Mouse (Mus musculus) adrenal gland, adult 8-10 months (tissue): ENCODE measurements around the gene Pgap1. TPM values are rescaled to one million over a fixed set of nuclear protein-coding genes. Genes with fewer than 3 reads are reported as not detected.

Experiments
- DNase-seq: peaks from one replicate; pipeline ENCODE4 v3.0.0; 2022
- total RNA-seq, 4 experiments: library from RNA; stranded (reverse); gene quantifications; 2 replicates each; pipeline ENCODE4 v1.2.4; 2022

The Pgap1 gene
- 10 to 100 TPM in 1 of 4 experiments, 1 to 10 TPM in 3; 5.1 to 10.8 (median 5.9) TPM for total RNA-seq

DNA sequence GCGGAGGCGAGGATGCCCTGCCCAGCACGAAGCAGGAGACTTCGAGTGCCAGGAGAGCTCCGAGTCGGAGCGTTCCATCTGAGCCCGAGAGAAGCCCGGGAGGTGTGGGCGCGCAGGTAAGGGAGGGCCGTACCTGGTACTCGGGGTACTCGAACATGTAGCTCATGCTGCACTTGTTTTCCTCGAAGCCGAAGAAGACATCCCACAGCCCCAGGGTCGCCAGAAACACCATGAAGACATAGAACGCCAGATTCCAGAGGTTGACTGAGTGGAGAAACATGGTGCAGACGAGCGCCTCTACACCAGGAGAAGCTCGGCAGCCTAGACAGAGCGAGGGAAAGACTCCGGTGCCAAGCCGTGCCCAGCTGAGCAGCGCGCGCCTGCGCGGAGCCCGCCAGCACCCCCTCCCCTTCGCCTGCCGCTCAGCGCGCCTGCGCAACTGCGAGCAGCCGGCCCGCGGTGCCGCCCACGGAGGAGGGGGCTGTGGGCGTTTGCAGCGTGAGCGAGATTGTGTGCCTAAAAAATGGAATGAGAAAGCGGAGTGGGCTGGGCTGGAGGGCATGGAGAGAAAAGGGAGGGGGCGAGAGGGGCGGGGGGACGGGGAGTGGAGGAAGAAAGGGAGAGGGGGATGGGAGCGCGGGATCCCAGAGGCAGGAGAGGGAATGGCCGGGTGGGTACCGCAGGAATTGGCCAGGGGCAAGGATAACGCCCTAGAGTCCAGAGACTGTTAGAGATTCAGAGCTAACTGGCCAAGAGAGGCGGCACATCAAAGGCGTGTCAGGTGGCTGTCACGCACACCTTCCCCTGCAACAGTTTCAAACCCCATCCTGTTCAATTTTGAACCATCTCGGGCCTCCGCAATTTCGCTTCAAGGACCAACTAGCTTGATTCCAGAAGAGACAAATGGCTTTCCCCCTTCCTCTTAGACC lies at the start of gene Pgap1:
TSS of gene Pgap1 (minus strand) at position 384 of the 929 bp plus-strand sequence.
- DNase-seq = peak; percentile 85

- DNase-seq = no peak
Measured at GRCm38 (mm10) chr1:54606936-54607335, 49.5 kb upstream of the Pgap1 start.

DNA sequence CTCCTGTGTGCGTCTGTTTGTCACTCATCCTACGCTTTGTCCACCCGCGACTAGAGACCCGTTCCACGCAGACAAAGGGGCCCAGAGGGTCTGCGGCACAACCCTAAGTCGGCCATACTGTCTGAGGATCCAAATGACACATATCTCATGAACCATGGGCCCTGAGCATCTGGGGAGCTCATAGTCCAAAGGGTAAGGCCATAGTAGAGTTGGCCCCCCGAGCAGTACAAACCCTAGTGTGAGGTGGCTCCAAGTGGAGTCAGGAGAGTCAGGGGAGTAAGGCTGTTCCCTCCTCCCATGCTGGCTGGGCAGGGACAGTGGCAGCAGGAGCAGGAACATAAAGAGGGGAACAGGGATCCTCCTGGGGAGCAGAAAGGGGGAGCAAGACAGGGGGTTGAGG lies 44.2 kb upstream of the Pgap1 start:
- no peak for DNase-seq

DNA sequence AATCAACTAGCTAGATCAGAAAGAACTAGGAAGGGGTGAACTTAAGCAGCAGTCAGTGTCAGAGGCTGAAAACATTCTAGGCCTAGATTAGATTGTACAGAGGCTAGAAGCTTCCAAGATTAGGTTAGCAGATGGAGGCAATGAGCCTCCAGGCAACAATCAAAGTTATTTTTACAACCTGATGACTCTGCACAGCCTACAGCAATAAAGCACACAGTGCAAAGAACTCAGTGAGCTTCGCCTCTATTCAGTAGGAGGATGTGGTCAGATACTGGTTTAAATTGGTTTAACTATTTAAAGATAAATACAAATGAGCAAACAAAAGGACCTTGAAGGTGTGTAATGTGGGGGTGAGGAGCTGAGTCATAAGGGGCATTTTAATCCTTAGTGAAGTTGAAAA lies 42.8 kb upstream of the Pgap1 start:
- no peak for DNase-seq

DNA sequence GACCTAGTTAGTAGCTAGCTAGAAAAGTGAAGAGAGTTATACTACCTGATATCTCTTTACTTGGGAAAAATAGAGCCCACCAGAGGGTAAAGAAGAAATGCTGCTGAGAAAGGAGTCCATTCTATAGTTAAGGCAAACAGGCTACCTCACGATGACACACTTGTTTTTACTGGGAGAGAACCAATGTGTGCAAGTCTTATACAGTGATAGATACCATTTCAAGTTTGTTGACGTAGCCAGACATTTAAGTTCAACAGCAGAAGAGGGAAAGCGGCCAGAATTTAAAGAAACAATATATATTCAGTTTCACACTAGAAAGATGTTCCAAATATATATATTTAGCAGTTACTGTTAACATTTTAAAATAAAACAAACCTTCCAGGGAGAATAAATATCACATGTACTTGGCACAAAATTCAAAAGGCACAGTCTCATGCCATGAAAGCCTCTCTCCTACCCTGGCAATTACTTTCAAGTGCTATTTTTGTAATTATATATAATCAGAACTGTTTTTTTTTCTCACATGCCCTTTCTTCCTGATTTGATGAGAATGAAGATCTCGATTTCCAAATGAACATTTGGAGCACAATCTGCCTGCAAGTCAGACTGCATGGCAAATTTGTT lies 40.2 kb upstream of the Pgap1 start:
- DNase-seq = no peak

DNA sequence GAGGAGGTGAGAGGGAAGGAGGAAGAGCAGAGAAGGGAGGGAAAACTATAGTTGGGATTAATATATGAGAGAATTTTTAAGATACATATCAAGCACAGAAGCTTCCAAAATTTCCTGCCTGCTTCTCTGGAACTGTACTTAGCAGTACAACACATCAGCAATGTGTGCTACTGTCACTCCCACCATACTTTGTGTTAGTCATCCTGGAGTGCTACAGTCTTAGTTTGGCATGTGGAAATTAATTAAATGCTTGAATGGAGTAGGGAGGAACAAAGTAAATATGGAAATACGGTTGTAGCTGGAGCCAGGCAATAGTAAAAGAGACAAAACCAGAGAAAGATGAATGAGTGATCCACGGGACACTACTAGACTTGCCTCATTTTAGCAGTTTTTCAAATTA lies 38.7 kb upstream of the Pgap1 start:
- no peak for DNase-seq

DNA sequence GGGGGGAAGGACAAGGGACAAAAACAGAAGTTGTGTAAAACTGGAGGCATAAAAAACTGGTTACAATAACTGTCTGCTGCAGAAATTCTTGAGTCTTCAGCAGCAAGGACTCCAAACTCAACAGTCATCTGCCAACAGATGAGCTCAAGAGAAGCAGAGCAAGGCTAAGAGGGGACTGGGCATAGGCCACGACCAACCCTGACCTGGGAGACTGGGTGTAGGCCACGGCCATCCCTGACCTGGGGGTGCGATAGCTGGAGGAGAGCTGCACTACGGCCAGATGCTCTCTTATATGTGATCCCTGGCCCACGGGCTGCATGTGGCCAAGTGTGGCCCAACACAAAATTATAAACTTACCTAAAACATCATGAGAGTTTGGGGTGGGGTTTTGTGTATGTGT lies 29.6 kb upstream of the Pgap1 start:
- peak; percentile 34 for DNase-seq

DNA sequence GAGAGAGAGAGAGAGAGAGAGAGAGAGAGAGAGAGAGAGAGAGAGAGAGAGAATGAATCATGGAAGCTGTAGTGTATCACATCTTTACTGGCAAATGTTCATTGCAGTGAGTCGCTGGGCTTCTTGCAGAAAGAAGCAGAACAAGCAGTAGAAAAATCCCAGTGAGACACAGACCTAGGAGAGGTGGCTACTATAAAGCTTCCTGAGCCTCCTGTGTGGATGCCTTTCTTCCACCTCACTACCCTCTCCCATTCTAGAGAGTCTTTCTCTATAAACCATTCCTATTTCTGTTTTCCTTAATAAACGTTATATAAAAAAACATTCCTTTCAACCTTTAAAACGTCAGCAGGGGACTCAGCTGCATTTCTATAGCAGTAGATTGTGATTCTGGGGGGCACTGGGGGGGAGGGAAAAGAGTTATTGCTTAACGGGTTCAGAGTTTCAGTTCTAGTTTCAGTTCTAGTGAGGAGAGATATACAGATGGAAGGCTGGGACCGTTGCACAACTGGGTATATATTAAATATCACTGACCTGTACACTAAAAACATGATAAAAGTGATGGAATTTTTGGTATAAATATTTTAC lies 28.6 kb upstream of the Pgap1 start:
- DNase-seq = no peak

DNA sequence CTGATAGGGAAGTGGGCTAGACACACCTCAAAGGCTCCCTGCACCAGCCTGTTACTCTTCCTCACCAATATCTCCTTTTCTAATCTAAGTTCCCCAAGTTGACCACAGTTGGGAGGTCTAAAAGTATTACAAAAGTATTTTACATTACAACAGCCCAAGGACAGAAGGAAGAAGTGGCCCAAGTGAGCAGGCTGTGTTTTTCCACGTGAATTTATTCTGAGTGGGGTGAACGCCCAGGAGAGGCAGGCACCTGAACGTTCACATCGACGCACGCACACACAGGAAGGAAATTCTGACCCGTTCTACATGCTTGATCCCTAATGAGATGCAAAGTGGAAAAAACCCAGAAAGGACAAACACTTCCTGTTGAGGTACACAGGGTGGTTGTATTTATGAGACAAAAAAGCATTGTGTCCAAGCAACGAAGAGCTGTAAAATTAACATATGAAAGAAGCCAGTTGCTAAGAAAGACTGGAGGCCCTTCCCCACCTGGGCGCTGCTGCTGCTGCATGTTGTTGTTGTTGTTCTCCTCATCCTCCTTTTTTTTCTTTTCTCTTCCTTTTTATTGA lies 27.9 kb upstream of the Pgap1 start:
- no peak for DNase-seq

DNA sequence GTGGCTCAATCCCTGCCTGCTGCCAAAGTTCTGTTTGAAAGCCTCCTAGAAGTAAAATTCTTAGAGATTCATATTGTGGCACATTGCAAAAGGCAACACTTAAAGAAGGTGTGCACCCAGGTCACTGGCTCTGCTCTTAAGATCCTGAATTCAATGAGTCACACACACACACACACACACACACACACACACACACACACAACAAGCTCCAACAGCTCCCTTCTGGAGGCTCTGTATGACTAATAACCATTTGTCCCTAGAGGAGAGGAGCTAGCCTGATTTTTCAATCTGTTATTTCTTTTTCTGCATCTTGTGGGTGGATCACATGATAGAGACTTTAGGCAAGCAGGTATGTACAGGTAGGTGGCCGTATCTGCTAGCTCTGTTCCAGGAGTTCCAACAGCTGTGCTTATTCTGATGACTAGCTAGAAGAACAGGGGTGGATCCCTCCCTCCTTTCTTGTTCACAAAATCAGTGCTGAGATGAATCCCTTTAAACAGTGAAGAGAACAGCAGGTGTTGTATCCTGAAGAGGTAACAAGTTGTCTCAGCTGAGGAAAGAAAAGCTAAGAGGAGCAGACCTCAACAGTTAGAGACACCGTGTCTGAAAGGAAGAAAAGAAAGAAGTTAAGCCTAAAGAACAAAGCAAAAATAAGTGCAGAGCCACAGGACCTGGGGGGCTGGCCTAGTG lies 27.2 kb upstream of the Pgap1 start:
- DNase-seq = no peak

GRCm38 (mm10) chr1:54578358-54579184 lies 21.1 kb upstream of the Pgap1 start:
- DNase-seq = no peak

DNA sequence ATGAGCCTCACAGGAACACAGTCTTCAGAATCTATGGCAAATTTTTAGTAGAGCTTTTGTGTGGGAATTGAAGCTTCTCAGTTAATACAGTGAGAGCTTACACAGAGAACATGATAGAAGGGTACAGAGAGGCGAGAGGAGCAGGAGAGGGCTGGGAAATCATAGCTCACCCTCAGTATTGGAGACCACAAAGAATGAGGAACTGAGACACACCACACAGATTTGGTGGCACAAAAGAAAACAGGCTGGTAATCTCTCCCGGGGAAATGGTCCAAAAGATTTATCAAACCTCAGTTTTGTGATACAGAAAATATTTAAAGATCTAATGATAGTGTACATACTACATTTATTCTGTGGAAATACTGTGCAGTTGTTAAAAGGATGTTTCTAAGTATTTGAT lies 11.6 kb upstream of the Pgap1 start:
- no peak for DNase-seq

DNA sequence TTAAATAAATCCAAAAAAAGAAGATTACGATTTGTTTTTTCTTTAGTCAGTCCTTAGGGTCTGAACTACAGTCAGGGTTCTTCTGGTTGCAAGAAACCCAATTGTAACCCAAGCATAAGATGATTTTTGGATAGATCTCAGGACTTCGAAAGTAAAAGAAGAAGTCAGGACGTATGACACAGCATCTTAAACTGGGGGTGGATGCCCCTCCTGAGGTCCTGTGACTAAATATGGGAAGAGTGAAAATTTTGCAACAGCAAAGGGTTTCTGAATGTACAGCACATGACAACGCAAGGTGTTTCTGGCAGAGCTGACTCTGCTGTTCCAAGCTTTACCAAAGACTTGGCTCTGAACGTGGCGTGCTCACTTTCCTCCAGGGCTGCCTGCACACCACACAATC lies 6.4 kb upstream of the Pgap1 start:
- DNase-seq = no peak

GRCm38 (mm10) chr1:54556586-54557221 lies 780 bp downstream of the Pgap1 start:
- no peak for DNase-seq

DNA sequence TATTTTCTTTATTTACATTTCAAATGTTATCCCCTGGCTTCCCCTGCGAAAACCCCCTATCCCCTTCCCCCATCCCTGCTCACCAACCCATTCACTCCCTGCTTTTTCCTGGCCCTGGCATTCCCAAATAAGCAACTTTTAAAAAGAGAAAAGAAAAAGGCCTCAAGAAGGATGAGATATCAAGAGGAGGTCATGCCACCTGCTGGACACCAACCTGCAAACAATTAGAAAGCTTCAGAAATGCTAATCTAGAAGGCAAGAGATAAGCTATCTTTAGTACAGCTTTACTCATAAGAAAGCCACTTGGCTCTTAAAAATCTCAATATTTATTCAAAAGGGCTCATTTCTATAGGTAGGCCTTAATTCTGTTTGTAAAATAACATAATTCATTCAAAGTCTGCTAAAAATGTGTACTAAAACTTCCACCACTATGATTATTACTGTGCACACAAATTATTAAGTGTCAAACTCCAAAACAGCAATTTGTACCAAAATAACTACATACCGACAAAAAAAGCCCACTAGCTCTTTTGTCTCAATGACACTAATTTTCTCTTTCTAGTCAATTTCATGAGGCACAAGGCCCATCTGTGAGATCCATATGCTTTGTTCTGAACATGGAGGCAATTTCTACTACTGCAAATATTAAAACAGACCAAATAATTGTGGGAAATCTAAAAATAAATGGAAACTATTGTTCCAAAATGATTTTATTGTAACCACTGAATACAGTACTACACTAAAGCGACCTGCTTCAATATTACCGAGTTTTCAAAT lies 1.9 kb downstream of the Pgap1 start:
- DNase-seq = no peak

DNA sequence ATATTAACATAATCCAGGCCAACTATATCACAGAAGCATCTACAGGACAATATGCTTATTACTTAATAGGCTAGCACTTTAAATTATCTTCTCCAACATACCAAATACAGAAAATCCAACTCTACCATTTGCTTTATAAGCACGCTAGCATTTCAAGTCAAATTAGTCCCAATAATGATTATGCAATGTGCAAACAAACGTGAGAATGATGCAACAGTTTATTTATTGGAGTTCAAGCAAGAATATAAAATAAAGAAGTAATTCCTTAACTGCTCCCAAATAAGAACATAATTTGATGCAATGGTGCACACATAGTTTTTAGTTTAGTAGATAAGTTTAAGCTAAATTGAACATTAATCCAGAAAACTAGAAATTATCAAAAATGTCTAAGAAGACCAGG lies 4.9 kb downstream of the Pgap1 start:
- DNase-seq = no peak

- DNase-seq = no peak
Measured at GRCm38 (mm10) chr1:54545200-54545599, 12.3 kb downstream of the Pgap1 start.

DNA sequence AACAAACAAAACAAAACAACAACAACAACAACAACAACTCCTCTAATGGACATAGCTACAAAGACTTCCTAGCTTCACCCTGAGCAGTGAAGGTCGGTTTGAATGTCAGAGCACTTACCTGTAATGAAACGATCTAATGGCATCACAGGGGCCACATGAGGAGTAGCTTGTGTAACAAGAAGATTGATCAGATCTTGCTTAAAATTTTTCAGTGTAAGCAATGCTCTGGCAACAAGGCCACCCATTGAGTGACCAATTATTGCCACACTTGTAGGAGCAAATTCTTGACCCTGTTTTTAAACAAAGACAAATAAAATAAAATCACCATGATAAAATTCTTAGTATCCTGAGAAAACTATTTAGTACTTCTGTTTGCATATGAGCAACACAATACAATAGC lies 14.6 kb downstream of the Pgap1 start:
- no peak for DNase-seq

- DNase-seq = no peak
Measured at GRCm38 (mm10) chr1:54531170-54531569, 26.3 kb downstream of the Pgap1 start.

- no peak for DNase-seq
Measured at GRCm38 (mm10) chr1:54523717-54524116, 33.8 kb downstream of the Pgap1 start.
